Mouse (Mus musculus) stomach, embryonic 16.5 days (tissue): Measurements from ENCODE around the gene Cask. TPM values are rescaled to one million over a fixed set of nuclear protein-coding genes. Genes with fewer than 3 reads are reported as not detected.

Source experiments
- ATAC-seq: fragments of 200-750 bp; cut with Nextera tagmentation; 2 replicates; pipeline ENCODE4 v1.8.0; 2017; ENCODE audit warnings: moderate number of reproducible peaks, moderate TSS enrichment; ENCODE audit not compliant: insufficient read depth, low FRiP score
- H3K27ac ChIP-seq: fragments of 300-500 bp; sonication (generic); 2 replicates; pipeline ENCODE4 v1.5.1; 2014; ENCODE audit warnings: low read length
- H3K27me3 ChIP-seq: fragments of 300-500 bp; sonication (generic); 2 replicates; pipeline ENCODE4 v1.6.1; 2014; ENCODE audit warnings: low read length, control low read depth, mixed read lengths; ENCODE audit not compliant: control insufficient read depth, insufficient read depth
- H3K36me3 ChIP-seq: fragments of 300-500 bp; sonication (generic); 2 replicates; pipeline ENCODE4 v1.6.1; 2014; ENCODE audit warnings: low read length; ENCODE audit not compliant: control insufficient read depth, insufficient read depth
- H3K4me1 ChIP-seq: fragments of 300-500 bp; sonication (generic); 2 replicates; pipeline ENCODE4 v1.6.1; 2014; ENCODE audit warnings: low read length, control low read depth, mixed read lengths; ENCODE audit not compliant: control insufficient read depth, insufficient read depth
- H3K4me2 ChIP-seq: fragments of 300-500 bp; sonication (generic); 2 replicates; pipeline ENCODE4 v1.6.1; 2014; ENCODE audit warnings: low read depth, low read length, mixed read lengths
- H3K4me3 ChIP-seq: fragments of 300-500 bp; sonication (generic); replicated peaks from 2 replicates; pipeline ENCODE4 v1.5.1; 2014; ENCODE audit warnings: mild to moderate bottlenecking, low read length
- H3K9ac ChIP-seq: fragments of 300-500 bp; sonication (generic); 2 replicates; pipeline ENCODE4 v1.6.1; 2014; ENCODE audit warnings: low read length
- H3K9me3 ChIP-seq: fragments of 300-500 bp; sonication (generic); replicated peaks from 2 replicates; pipeline ENCODE4 v1.6.1; 2016; ENCODE audit warnings: low read length, control low read depth; ENCODE audit not compliant: control insufficient read depth
- WGBS: fragments of 180-500 bp; shearing (Covaris S2); extraction: QIAGEN DNeasy Blood & Tissue Kit; methylation state at CpG from one replicate; pipeline ENCODE4 v1.1.7; 2014; 5-methylcytosine and 5-hydroxymethylcytosine counted together
- polyA plus RNA-seq: library from polyadenylated mRNA; unstranded; fragments of >200 nt; fragmentation: Nextera tagmentation; extraction: Ambion mirVana; gene quantifications from 2 replicates; pipeline ENCODE4 v1.2.1, GENCODE M21; 2015

Gene Cask
- polyA plus RNA-seq, 1 experiment from 2014 or later: 15.2 TPM

GRCm38 (mm10) chrX:13599373-13599772 is 251.8 kb downstream of the Cask start:
- H3K9ac ChIP-seq: no peak overlapping the region
- H3K4me3 ChIP-seq: no peak overlapping the region
- ATAC-seq: no peak
- H3K27me3 ChIP-seq: no peaks in the 10 kb centered on the region
- H3K9me3 ChIP-seq: no peaks in the 10 kb centered on the region
- 82% methylated on average over 2 of the region's 2 CpGs for WGBS
- H3K4me1 ChIP-seq: no peaks in the 10 kb centered on the region
- no peak overlapping the region for H3K4me2 ChIP-seq
- no peaks in the 10 kb centered on the region for H3K36me3 ChIP-seq
- H3K27ac ChIP-seq: no peak overlapping the region

GRCm38 (mm10) chrX:13577647-13578046 is 273.5 kb downstream of the Cask start:
- Histone ChIP-seq H3K36me3 (no peaks in the 10 kb centered on the region), H3K27ac (no peak overlapping the region), H3K4me1 (no peaks in the 10 kb centered on the region), H3K4me2 (no peak overlapping the region), H3K9me3 (no peaks in the 10 kb centered on the region; the same call in 1 of the 2 replicates), H3K9ac (no peak overlapping the region), H3K4me3 (no peak overlapping the region), H3K27me3 (no peaks in the 10 kb centered on the region)
- 64% methylated on average over 3 of the region's 3 CpGs for WGBS
- no peak for ATAC-seq

- no peaks in the 10 kb centered on the region for H3K36me3 ChIP-seq
- no peaks in the 10 kb centered on the region; the same call in 1 of the 2 replicates for H3K9me3 ChIP-seq
- ATAC-seq: no peak
- no peak overlapping the region for H3K9ac ChIP-seq
- H3K4me1 ChIP-seq: no peaks in the 10 kb centered on the region
- H3K27me3 ChIP-seq: no peaks in the 10 kb centered on the region
- WGBS: 69% methylated on average over 2 of the region's 2 CpGs
- no peak overlapping the region for H3K4me2 ChIP-seq
- no peak overlapping the region for H3K27ac ChIP-seq
- H3K4me3 ChIP-seq: no peak overlapping the region
These were observed 274.6 kb downstream of the Cask start for GRCm38 (mm10) chrX:13576606-13577005.

GRCm38 (mm10) chrX:13574872-13575271 is 276.3 kb downstream of the Cask start:
- no peaks in the 10 kb centered on the region for H3K4me1 ChIP-seq
- WGBS: 79% methylated on average over 3 of the region's 3 CpGs
- no peak overlapping the region for H3K4me2 ChIP-seq
- ATAC-seq: no peak
- no peaks in the 10 kb centered on the region for H3K27me3 ChIP-seq
- H3K27ac ChIP-seq: no peak overlapping the region
- no peaks in the 10 kb centered on the region; the same call in 1 of the 2 replicates for H3K9me3 ChIP-seq
- H3K4me3 ChIP-seq: no peak overlapping the region
- H3K9ac ChIP-seq: no peak overlapping the region
- no peaks in the 10 kb centered on the region for H3K36me3 ChIP-seq

GRCm38 (mm10) chrX:13574298-13574697 is 276.9 kb downstream of the Cask start:
- ATAC-seq: no peak
- no peaks in the 10 kb centered on the region for H3K4me1 ChIP-seq
- H3K4me3 ChIP-seq: no peak overlapping the region
- H3K27me3 ChIP-seq: no peaks in the 10 kb centered on the region
- H3K27ac ChIP-seq: no peak overlapping the region
- WGBS: 56% methylated on average over 2 of the region's 2 CpGs
- H3K9ac ChIP-seq: no peak overlapping the region
- H3K4me2 ChIP-seq: no peak overlapping the region
- H3K36me3 ChIP-seq: no peaks in the 10 kb centered on the region
- no peaks in the 10 kb centered on the region; the same call in 1 of the 2 replicates for H3K9me3 ChIP-seq

GRCm38 (mm10) chrX:13554504-13554903 is 296.7 kb downstream of the Cask start:
- 75% methylated on average over 3 of the region's 3 CpGs for WGBS
- H3K27me3 ChIP-seq: no peaks in the 10 kb centered on the region; the same call in 1 of the 2 replicates
- no peak overlapping the region for H3K4me3 ChIP-seq
- H3K9me3 ChIP-seq: no peaks in the 10 kb centered on the region
- H3K9ac ChIP-seq: no peak overlapping the region
- H3K4me2 ChIP-seq: no peak overlapping the region
- H3K27ac ChIP-seq: no peak overlapping the region
- no peaks in the 10 kb centered on the region for H3K4me1 ChIP-seq
- no peaks in the 10 kb centered on the region for H3K36me3 ChIP-seq
- ATAC-seq: no peak

GRCm38 (mm10) chrX:13552288-13552687 is 298.9 kb downstream of the Cask start:
- H3K4me1 ChIP-seq: no peaks in the 10 kb centered on the region
- no peak for ATAC-seq
- no peak overlapping the region for H3K9ac ChIP-seq
- no peak overlapping the region for H3K4me2 ChIP-seq
- H3K27me3 ChIP-seq: no peaks in the 10 kb centered on the region; the same call in 1 of the 2 replicates
- no peak overlapping the region for H3K27ac ChIP-seq
- no peaks in the 10 kb centered on the region for H3K36me3 ChIP-seq
- H3K9me3 ChIP-seq: no peaks in the 10 kb centered on the region
- WGBS: 64% methylated on average over 2 of the region's 2 CpGs
- H3K4me3 ChIP-seq: no peak overlapping the region

GRCm38 (mm10) chrX:13551566-13551965 is 299.6 kb downstream of the Cask start:
- ATAC-seq: no peak
- no peaks in the 10 kb centered on the region; the same call in 1 of the 2 replicates for H3K27me3 ChIP-seq
- no peak overlapping the region for H3K4me3 ChIP-seq
- WGBS: 69% methylated on average over 4 of the region's 4 CpGs
- no peak overlapping the region for H3K27ac ChIP-seq
- no peak overlapping the region for H3K9ac ChIP-seq
- H3K4me2 ChIP-seq: no peak overlapping the region
- no peaks in the 10 kb centered on the region for H3K36me3 ChIP-seq
- H3K9me3 ChIP-seq: no peaks in the 10 kb centered on the region
- no peaks in the 10 kb centered on the region for H3K4me1 ChIP-seq

GRCm38 (mm10) chrX:13549100-13549499 is 302.1 kb downstream of the Cask start:
- WGBS: 80% methylated on average over 4 of the region's 4 CpGs
- Histone ChIP-seq H3K27ac (no peak overlapping the region), H3K36me3 (no peaks in the 10 kb centered on the region), H3K9ac (no peak overlapping the region), H3K27me3 (no peaks in the 10 kb centered on the region; the same call in 1 of the 2 replicates), H3K4me3 (no peak overlapping the region), H3K9me3 (no peaks in the 10 kb centered on the region), H3K4me2 (no peak overlapping the region), H3K4me1 (no peaks in the 10 kb centered on the region)
- ATAC-seq: no peak

- ATAC-seq: no peak
- 88% methylated on average over 8 of the region's 8 CpGs for WGBS
- no peak overlapping the region for H3K27ac ChIP-seq
These were observed 329.9 kb downstream of the Cask start for GRCm38 (mm10) chrX:13521288-13521687.

More at GRCm38 (mm10) chrX:13521288-13521687, 329.9 kb downstream of the Cask start:
- Histone ChIP-seq H3K9ac (no peak overlapping the region), H3K27me3 (peaks cover 4% of the 10 kb centered on the region; the same call in 1 of the 2 replicates), H3K4me3 (no peak overlapping the region), H3K4me1 (no peaks in the 10 kb centered on the region), H3K36me3 (no peaks in the 10 kb centered on the region), H3K9me3 (no peaks in the 10 kb centered on the region), H3K4me2 (no peak overlapping the region)
